Mouse (Mus musculus): ENCODE measurements around the gene Cuedc2.

- TF ChIP-seq POLR2A (IDR thresholded peaks at IDR 0.05; ENCODE audit: control insufficient read depth in 1 of 2, insufficient read depth in 1 of 2, low read depth in 1 of 2, low read length in 2 of 2, poor library complexity in 1 of 2) (no peak), CTCF (IDR thresholded peaks at IDR 0.05 in 2 of 3, conservative IDR thresholded peaks at IDR 0.05 in 1 of 3; ENCODE audit: control insufficient read depth in 1 of 3, insufficient read depth in 1 of 3, low read depth in 2 of 3, low read length in 3 of 3, poor library complexity in 1 of 3, severe bottlenecking in 1 of 3) (no peak)
Observed at GRCm38 (mm10) chr19:46304908-46305333, 33.6 kb downstream of the Cuedc2 start.

Data from MEL (cell line).